Mouse (Mus musculus) embryonic facial prominence, embryonic 13.5 days (tissue): ENCODE results near the gene Chil3. TPM values are rescaled to one million over a fixed set of nuclear protein-coding genes. Genes with fewer than 3 reads are reported as not detected.

Experiments used
- ATAC-seq: fragments of 200-750 bp; cut with Nextera tagmentation; 2 replicates; pipeline ENCODE4 v1.8.0; 2017; ENCODE audit warnings: low read depth; ENCODE audit not compliant: insufficient number of reproducible peaks, insufficient read depth, low FRiP score, low TSS enrichment
- H3K27ac ChIP-seq: fragments of 300-500 bp; sonication (generic); 2 replicates; pipeline ENCODE4 v1.5.1; 2015; ENCODE audit warnings: moderate library complexity, mild to moderate bottlenecking, inconsistent platforms
- H3K27me3 ChIP-seq: fragments of 300-500 bp; sonication (generic); 2 replicates; pipeline ENCODE4 v1.6.1; 2015; ENCODE audit warnings: mild to moderate bottlenecking, inconsistent platforms
- H3K36me3 ChIP-seq: fragments of 300-500 bp; sonication (generic); 2 replicates; pipeline ENCODE4 v1.6.1; 2015; ENCODE audit warnings: mild to moderate bottlenecking, inconsistent platforms
- H3K4me1 ChIP-seq: fragments of 300-500 bp; sonication (generic); 2 replicates; pipeline ENCODE4 v1.6.1; 2015; ENCODE audit warnings: inconsistent platforms
- H3K4me2 ChIP-seq: fragments of 300-500 bp; sonication (generic); 2 replicates; pipeline ENCODE4 v1.6.1; 2015; ENCODE audit warnings: moderate library complexity, mild to moderate bottlenecking, inconsistent platforms
- H3K4me3 ChIP-seq: fragments of 300-500 bp; sonication (generic); 2 replicates; pipeline ENCODE4 v1.5.1; 2015; ENCODE audit warnings: mild to moderate bottlenecking, inconsistent platforms
- H3K9ac ChIP-seq: fragments of 300-500 bp; sonication (generic); 2 replicates; pipeline ENCODE4 v1.6.1; 2015; ENCODE audit warnings: mild to moderate bottlenecking, inconsistent platforms
- H3K9me3 ChIP-seq: fragments of 300-500 bp; sonication (generic); 2 replicates; pipeline ENCODE4 v1.6.1; 2016; ENCODE audit warnings: inconsistent platforms
- WGBS: fragments of 180-500 bp; shearing (Covaris S2); methylation state at CpG from one replicate; pipeline ENCODE4 v1.1.7; 2015; ENCODE audit warnings: mixed read lengths; 5-methylcytosine and 5-hydroxymethylcytosine counted together
- polyA plus RNA-seq: library from polyadenylated mRNA; unstranded; fragments of >200 nt; fragmentation: Nextera tagmentation; extraction: Ambion mirVana; gene quantifications from 2 replicates; pipeline ENCODE4 v1.2.1, GENCODE M21; 2015

Gene Chil3
- polyA plus RNA-seq, 1 experiment from 2014 or later: not detected

GRCm38 (mm10) chr3:106144081-106144480, 23.3 kb downstream of the Chil3 start:
- WGBS: 88% methylated on average over 10 of the region's 10 CpGs
- ATAC-seq: peak; percentile 60; the same call in 1 of the 2 replicates

GRCm38 (mm10) chr3:106131690-106132089, 35.7 kb downstream of the Chil3 start:
- no peak overlapping the region for H3K27ac ChIP-seq
- H3K27me3 ChIP-seq: no peaks in the 10 kb centered on the region
- no peaks in the 10 kb centered on the region for H3K36me3 ChIP-seq
- no peak overlapping the region for H3K4me3 ChIP-seq
- no peak overlapping the region for H3K4me2 ChIP-seq
- WGBS: 69% methylated on average over 5 of the region's 5 CpGs
- H3K9me3 ChIP-seq: peaks cover 12% of the 10 kb centered on the region; the same call in 1 of the 2 replicates
- no peak for ATAC-seq
- no peaks in the 10 kb centered on the region for H3K4me1 ChIP-seq
- no peak overlapping the region for H3K9ac ChIP-seq

More at GRCm38 (mm10) chr3:106144081-106144480, 23.3 kb downstream of the Chil3 start:
- Histone ChIP-seq H3K27me3 (no peaks in the 10 kb centered on the region), H3K9me3 (peaks cover 24% of the 10 kb centered on the region), H3K4me2 (no peak overlapping the region), H3K4me3 (no peak overlapping the region), H3K9ac (no peak overlapping the region), H3K36me3 (no peaks in the 10 kb centered on the region), H3K27ac (no peak overlapping the region), H3K4me1 (no peaks in the 10 kb centered on the region)

- ATAC-seq: 0 out of 2 replicates have a peak, but pooled peaks have one; percentile 39
- Histone ChIP-seq H3K27me3 (no peaks in the 10 kb centered on the region), H3K9ac (no peak overlapping the region), H3K4me3 (no peak overlapping the region), H3K4me2 (no peak overlapping the region), H3K4me1 (no peaks in the 10 kb centered on the region), H3K27ac (no peak overlapping the region), H3K9me3 (peaks cover 15% of the 10 kb centered on the region), H3K36me3 (no peaks in the 10 kb centered on the region)
- WGBS: 66% methylated on average over 4 of the region's 4 CpGs
These were observed 38.4 kb downstream of the Chil3 start for GRCm38 (mm10) chr3:106128807-106129493.

- no peaks in the 10 kb centered on the region for H3K36me3 ChIP-seq
- H3K9ac ChIP-seq: no peak overlapping the region
- H3K4me1 ChIP-seq: no peaks in the 10 kb centered on the region
- peaks cover 24% of the 10 kb centered on the region for H3K9me3 ChIP-seq
- no peak overlapping the region for H3K27ac ChIP-seq
- H3K27me3 ChIP-seq: no peaks in the 10 kb centered on the region
- H3K4me3 ChIP-seq: no peak overlapping the region
- no peak for ATAC-seq
- H3K4me2 ChIP-seq: no peak overlapping the region
These were observed 40.4 kb downstream of the Chil3 start for GRCm38 (mm10) chr3:106126999-106127398.

- Histone ChIP-seq H3K27ac (no peak within 1 kb of the TSS), H3K9ac (no peak within 1 kb of the TSS), H3K4me2 (no peak within 1 kb of the TSS), H3K27me3 (no peaks in the 10 kb centered on the region), H3K9me3 (no peaks in the 10 kb centered on the region), H3K36me3 (no peaks in the 10 kb centered on the region), H3K4me3 (no peak within 1 kb of the TSS), H3K4me1 (no peaks in the 10 kb centered on the region)
- 84% methylated on average over 3 of the region's 3 CpGs for WGBS
- no peak for ATAC-seq
These were observed 54.4 kb downstream of the Chil3 start, which contains the start of gene Chia1 for GRCm38 (mm10) chr3:106112929-106113328. Chia1 (plus strand) TSS chr3:106113229.

Other genes starting within 250 kb of the Chil3 start
- 0.41 and 0.49 TPM in 2 replicates for gene I830077J02Rik, start 234.9 kb downstream of the Chil3 start, polyA plus RNA-seq
- gene Wdr77, start 208.2 kb downstream of the Chil3 start, polyA plus RNA-seq: 121 and 124 TPM in 2 replicates
- gene Atp5f1, start 207.5 kb downstream of the Chil3 start, polyA plus RNA-seq: 446 and 470 TPM in 2 replicates
- gene Ovgp1, start 193.9 kb downstream of the Chil3 start, polyA plus RNA-seq: 1.5 and 1.6 TPM in 2 replicates
- 0.39 and 0.70 TPM in 2 replicates for gene Pifo, start 152.9 kb downstream of the Chil3 start, polyA plus RNA-seq
- gene Chil5, start 134.8 kb downstream of the Chil3 start, polyA plus RNA-seq: not detected in 2 replicates
- not detected in 2 replicates for gene Chia1, start 54.3 kb downstream of the Chil3 start, polyA plus RNA-seq
- gene Chil4, start 51.9 kb upstream of the Chil3 start, polyA plus RNA-seq: not detected in 2 replicates
- gene Chil6, start 238.6 kb upstream of the Chil3 start, polyA plus RNA-seq: not detected in 2 replicates